Mouse (Mus musculus) kidney, adult 11 months (tissue): ENCODE measurements around the gene Eef2.

Source experiments
- DNase-seq: peaks from one replicate; pipeline ENCODE4 v3.0.0; 2022

Eef2 gene

GRCm38 (mm10) chr10:81181860-81182259 is 5.4 kb downstream of the Eef2 start:
- peak; percentile 26 for DNase-seq

- DNase-seq, result peak; percentile 98
Measured at GRCm38 (mm10) chr10:81182336-81183333, 6.2 kb downstream of the Eef2 start, which contains the start of gene Dapk3. Dapk3 (plus strand) TSS chr10:81183005.

GRCm38 (mm10) chr10:81183805-81184204 is 7.4 kb downstream of the Eef2 start, which contains the start of gene 4930442H23Rik:
4930442H23Rik (minus strand) TSS chr10:81183849.
- no peak for DNase-seq

- no peak for DNase-seq
Measured at GRCm38 (mm10) chr10:81184765-81185164, 8.3 kb downstream of the Eef2 start.

- DNase-seq, result no peak
Measured at GRCm38 (mm10) chr10:81187161-81187560, 10.7 kb downstream of the Eef2 start.

- no peak for DNase-seq
Measured at GRCm38 (mm10) chr10:81189821-81190220, 13.4 kb downstream of the Eef2 start.

GRCm38 (mm10) chr10:81190236-81190911 is 13.9 kb downstream of the Eef2 start:
- DNase-seq, result peak; percentile 29

GRCm38 (mm10) chr10:81190912-81191321 is 14.5 kb downstream of the Eef2 start:
- peak; percentile 24 for DNase-seq

GRCm38 (mm10) chr10:81191342-81191982 is 15.0 kb downstream of the Eef2 start:
- peak; percentile 26 for DNase-seq

GRCm38 (mm10) chr10:81192270-81192967 is 16.0 kb downstream of the Eef2 start:
- DNase-seq, result peak; percentile 83

GRCm38 (mm10) chr10:81192968-81193501 is 16.6 kb downstream of the Eef2 start:
- DNase-seq, result peak; percentile 55

- DNase-seq, result no peak
Measured at GRCm38 (mm10) chr10:81193991-81194774, 17.8 kb downstream of the Eef2 start.

GRCm38 (mm10) chr10:81195300-81195699 is 18.9 kb downstream of the Eef2 start:
- DNase-seq, result no peak

- DNase-seq, result no peak
Measured at GRCm38 (mm10) chr10:81196470-81197065, 20.1 kb downstream of the Eef2 start.

GRCm38 (mm10) chr10:81197305-81197704 is 20.9 kb downstream of the Eef2 start:
- no peak for DNase-seq

GRCm38 (mm10) chr10:81198230-81198629 is 21.8 kb downstream of the Eef2 start:
- DNase-seq, result peak; percentile 30

- no peak for DNase-seq
Measured at GRCm38 (mm10) chr10:81198990-81199389, 22.6 kb downstream of the Eef2 start.

- DNase-seq, result no peak
Measured at GRCm38 (mm10) chr10:81200141-81200540, 23.7 kb downstream of the Eef2 start.

GRCm38 (mm10) chr10:81200605-81201287 is 24.3 kb downstream of the Eef2 start:
- no peak for DNase-seq
